Mouse (Mus musculus) cortical plate, adult 2 months (tissue): ENCODE data around the gene Pawr. TPM values are rescaled to one million over a fixed set of nuclear protein-coding genes. Genes with fewer than 3 reads are reported as not detected.

ENCODE experiments used
- H3K27ac ChIP-seq: fragments of 200-500 bp; 2 replicates; pipeline ENCODE4 v1.5.1; 2012; ENCODE audit warnings: low read length, control low read depth, inconsistent platforms; ENCODE audit not compliant: insufficient read depth
- H3K4me1 ChIP-seq: fragments of 200-500 bp; 2 replicates; pipeline ENCODE4 v1.6.1; 2011; ENCODE audit warnings: low read length; ENCODE audit not compliant: control insufficient read depth, insufficient read depth
- H3K4me3 ChIP-seq: fragments of 200-500 bp; 2 replicates; pipeline ENCODE4 v1.5.1; 2011; ENCODE audit warnings: mild to moderate bottlenecking, low read length, control low read depth; ENCODE audit not compliant: insufficient read depth
- CTCF ChIP-seq: fragments of 200-500 bp; IDR thresholded peaks from 2 replicates; pipeline ENCODE4 v1.5.1; 2011; ENCODE audit warnings: mild to moderate bottlenecking, control low read depth, low read length; ENCODE audit not compliant: insufficient read depth; ENCODE audit errors: extremely low read depth
- POLR2A ChIP-seq: fragments of 200-500 bp; IDR thresholded peaks from 2 replicates; pipeline ENCODE4 v1.6.1; 2011; ENCODE audit warnings: mild to moderate bottlenecking, low read length, control low read depth; ENCODE audit not compliant: insufficient read depth; ENCODE audit errors: extremely low read depth
- polyA plus RNA-seq: library from polyadenylated mRNA; depleted of rRNA; stranded (reverse); fragments of >200 nt; gene quantifications from 2 replicates; pipeline ENCODE4 v1.2.3, GENCODE M21; 2012

Pawr gene
- polyA plus RNA-seq, 1 experiment: 2.8 TPM

DNA sequence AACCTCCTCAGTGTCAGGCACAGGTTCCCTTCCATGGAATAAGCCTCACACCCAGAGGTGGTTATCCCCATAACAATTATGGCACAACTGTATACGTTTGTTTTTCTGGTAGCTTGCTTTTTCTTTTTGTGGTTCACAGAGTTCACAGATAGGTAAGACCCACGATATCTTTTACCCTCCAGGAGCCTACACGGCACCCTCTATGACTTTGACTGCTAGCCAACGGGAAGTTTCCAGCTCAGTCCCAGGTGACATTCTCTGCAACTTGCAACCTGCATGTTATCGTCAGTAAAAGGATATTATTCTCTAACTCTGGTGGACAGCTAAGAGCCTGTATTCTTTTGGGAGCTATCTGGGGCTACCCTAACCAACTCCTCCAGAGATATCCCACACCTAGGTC lies 21.7 kb upstream of the Pawr start:
- H3K4me3 ChIP-seq: no peak overlapping the region
- H3K27ac ChIP-seq: no peak overlapping the region
- no peaks in the 10 kb centered on the region for H3K4me1 ChIP-seq
- TF ChIP-seq CTCF: no peak
- no peak for TF ChIP-seq POLR2A

DNA sequence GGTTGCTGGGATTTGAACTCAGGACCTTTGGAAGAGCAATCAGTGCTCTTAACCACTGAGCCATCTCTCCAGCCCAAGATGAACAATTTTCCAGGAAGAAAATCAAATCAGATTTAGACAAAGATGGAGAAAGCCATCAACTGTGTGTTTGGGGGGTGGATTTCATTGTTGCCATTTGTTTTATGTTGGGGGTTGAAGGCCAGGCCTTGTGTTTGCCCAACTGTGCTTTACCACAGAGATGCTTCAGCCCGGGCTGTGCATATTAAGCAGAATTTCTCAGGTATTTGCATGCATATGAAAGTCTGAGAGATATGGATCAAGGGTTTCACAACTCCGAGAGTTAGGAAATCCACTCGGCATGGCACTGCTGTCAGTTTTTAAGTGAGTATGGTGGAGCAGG lies 20.5 kb upstream of the Pawr start:
- Histone ChIP-seq H3K4me3 (no peak overlapping the region), H3K27ac (no peak overlapping the region), H3K4me1 (no peaks in the 10 kb centered on the region)
- TF ChIP-seq CTCF: no peak
- TF ChIP-seq POLR2A: no peak

DNA sequence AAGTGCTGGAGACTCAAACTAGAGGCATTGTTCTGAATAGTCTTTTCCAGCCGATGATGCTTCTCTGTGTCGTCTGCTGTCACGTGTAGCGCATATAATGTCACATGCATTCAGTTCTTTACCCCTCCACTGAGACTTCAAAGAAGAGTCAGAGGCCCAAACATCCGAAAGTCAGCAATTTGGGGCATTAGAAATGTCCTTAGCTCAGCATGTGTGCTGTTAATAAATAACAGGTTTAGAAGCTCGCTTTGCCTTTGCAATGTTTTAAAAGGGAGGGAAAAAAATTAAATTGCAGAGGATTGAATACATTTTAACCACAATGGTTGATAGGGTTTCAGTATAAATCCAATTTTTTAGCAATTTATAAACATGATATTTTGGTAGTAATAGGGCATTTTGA lies 18.1 kb upstream of the Pawr start:
- no peaks in the 10 kb centered on the region for H3K4me1 ChIP-seq
- no peak overlapping the region for H3K27ac ChIP-seq
- no peak for TF ChIP-seq POLR2A
- TF ChIP-seq CTCF: no peak
- no peak overlapping the region for H3K4me3 ChIP-seq

DNA sequence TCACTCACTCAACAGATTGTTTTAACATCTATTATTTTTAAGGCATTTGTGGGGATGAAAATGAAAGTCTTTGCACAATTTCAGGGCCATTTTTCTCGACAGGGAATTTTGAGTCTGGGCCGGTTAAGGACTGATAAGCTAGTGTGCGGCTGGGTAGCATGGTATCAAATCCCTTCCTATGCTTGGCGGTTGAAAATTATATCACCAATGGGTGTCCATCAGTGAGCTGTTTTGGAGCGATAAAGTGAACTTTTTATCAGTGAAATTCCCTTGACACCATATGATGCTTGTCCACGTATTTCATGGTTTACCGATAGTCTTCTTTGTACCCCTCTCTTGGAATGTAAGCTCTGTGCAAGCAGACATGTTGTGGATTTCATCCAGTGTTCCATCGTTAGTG lies 17.5 kb upstream of the Pawr start:
- Histone ChIP-seq H3K4me3 (no peak overlapping the region), H3K27ac (no peak overlapping the region), H3K4me1 (no peaks in the 10 kb centered on the region)
- TF ChIP-seq POLR2A (no peak), CTCF (no peak)

DNA sequence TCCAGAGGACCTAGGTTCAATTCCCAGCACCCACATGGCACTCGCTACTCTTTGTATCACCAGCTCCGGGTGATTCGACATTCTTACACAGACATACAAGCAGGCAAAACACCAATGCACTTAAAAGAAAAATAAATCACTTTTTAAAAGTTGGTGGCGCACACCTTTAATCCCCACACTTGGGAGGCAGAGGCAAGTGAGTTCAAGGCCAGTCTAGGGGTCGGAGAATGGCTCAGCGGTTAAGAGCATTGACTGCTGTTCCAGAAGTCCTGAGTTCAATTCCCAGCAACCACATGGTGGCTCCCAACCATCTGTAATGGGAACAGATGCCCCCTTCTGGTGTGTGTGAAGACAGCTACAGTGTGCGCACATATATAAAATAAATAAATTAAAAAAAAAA lies 16.7 kb upstream of the Pawr start:
- Histone ChIP-seq H3K4me3 (no peak overlapping the region), H3K4me1 (no peaks in the 10 kb centered on the region), H3K27ac (no peak overlapping the region)
- TF ChIP-seq CTCF: no peak
- no peak for TF ChIP-seq POLR2A

DNA sequence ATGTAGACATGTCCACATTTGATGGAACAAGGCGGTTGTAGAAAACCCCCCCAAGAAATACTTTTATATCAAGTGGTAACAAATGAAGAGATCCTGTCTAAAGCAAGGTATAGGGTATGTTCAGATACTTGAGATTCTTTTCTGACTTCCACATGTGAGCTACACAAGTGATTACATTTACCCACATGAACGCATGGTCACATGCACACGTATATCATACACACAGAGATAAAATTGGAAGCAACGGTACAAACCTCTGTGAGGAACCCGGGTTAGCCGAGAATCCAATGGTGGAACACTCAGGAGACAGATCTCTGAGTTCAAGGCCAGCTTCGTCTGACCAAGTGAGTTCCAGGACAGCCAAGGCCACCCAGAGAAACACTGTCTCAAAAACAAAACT lies 3.6 kb upstream of the Pawr start:
- no peaks in the 10 kb centered on the region for H3K4me1 ChIP-seq
- no peak for TF ChIP-seq POLR2A
- TF ChIP-seq CTCF: no peak
- H3K27ac ChIP-seq: no peak overlapping the region
- no peak overlapping the region for H3K4me3 ChIP-seq

DNA sequence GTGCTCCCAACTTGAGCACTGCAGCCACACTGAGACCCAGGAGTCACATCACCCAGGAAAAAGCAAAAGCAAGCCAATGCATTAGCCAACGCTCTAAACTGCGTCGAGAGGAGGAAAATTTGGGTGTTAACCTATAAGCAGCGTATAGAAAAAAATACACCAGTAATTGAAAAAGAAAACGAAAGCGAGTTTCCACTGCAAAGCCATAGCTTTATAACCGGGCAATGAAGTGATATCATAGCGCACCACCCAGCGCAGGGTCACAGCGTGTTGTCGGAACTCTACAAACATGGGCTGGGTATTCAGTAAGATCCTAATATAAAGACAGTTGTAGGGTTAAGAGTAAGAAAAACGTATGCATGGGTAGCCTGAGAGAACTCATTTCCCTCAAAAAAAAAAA lies 2.9 kb upstream of the Pawr start:
- Histone ChIP-seq H3K4me3 (no peak overlapping the region), H3K27ac (no peak overlapping the region), H3K4me1 (no peaks in the 10 kb centered on the region)
- TF ChIP-seq POLR2A (no peak), CTCF (no peak)

DNA sequence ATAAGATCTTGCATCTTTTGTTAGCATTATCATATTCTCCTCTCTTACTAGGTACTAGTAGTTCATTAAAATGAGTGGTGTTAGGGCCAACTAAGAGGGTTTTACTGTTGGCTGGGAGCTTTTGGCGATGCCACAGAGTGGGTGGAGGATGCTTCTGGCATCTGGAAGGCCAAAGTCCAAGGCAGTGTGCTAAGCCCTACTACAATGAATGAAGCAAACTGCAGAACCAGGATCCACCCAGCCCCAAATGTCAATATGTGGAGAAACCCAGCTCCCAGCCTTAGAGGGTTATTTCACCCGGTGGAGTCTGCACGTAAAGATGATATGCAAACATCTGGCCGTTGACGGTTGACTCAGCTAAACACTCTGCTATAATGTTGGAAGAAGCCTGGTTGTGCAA lies 2.1 kb upstream of the Pawr start:
- Histone ChIP-seq H3K27ac (no peak overlapping the region), H3K4me3 (no peak overlapping the region), H3K4me1 (no peaks in the 10 kb centered on the region)
- TF ChIP-seq POLR2A: no peak
- no peak for TF ChIP-seq CTCF

DNA sequence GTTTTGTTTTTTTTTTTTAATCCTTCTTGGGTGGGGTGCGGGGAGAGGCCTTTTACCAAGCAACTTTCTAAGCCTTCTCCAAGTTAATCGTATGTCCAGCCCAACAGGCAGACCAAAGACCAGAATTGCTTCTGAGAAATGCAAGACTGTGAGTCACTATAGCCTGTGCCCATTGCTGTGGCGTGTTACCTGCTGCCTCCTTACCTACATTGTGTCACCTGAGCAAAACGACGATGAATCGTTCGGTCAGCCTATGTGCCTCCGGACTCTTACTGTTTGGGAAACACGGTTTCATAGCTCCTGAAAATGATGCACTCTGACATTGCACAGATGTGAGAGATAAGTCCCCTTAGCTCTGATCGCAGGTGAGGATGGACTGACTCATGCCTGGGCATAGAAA lies 957 bp upstream of the Pawr start:
- H3K4me1 ChIP-seq: no peaks in the 10 kb centered on the region
- no peak overlapping the region for H3K27ac ChIP-seq
- TF ChIP-seq CTCF (no peak), POLR2A (no peak)
- no peak overlapping the region for H3K4me3 ChIP-seq

DNA sequence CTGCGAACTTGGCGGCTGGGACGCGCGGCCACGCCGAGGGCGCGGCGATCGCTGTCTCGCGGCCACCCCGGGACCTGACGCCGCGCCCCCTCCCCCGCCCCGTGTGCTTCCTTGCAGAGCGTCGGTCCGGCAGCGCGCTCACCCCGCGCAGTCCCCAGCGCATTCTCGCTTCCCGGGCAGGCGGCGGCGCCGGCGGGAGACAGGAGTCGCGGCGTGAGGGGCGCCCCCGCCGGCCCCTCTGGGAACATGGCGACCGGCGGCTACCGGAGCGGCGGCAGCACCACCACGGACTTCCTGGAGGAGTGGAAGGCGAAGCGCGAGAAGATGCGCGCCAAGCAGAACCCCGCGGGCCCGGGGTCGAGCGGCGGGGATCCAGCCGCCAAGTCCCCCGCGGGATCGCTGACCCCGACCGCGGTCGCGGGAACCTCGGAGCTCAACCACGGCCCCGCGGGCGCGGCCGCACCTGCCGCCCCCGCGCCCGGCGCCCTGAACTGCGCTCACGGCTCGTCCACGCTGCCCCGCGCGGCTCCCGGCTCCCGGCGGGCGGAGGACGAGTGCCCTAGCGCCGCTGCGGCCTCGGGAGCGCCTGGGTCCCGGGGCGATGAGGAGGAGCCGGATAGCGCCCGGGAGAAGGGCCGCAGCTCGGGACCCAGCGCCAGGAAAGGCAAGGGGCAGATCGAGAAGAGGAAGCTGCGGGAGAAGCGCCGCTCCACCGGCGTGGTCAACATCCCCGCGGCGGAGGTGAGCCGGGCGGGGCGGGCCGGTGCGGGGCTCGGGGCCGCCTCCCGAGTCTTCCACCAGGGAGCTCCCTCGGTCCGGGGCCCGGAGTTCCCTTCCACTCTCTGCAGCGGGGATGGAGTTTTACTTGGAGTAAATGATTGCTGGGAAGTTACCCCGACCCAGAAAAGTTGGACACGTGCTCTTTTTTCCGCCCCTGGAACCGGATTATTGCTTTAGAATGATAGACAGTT lies 935 bp downstream of the Pawr start:
- TF ChIP-seq POLR2A (no peak), CTCF (no peak)
- peak overlapping the region; percentile 54 for H3K4me3 ChIP-seq
- no peaks in the 10 kb centered on the region for H3K4me1 ChIP-seq
- H3K27ac ChIP-seq: no peak overlapping the region
